Mouse (Mus musculus) embryonic facial prominence, embryonic 11.5 days (tissue): Measurements from ENCODE around the gene Lkaaear1. TPM values are rescaled to one million over a fixed set of nuclear protein-coding genes. Genes with fewer than 3 reads are reported as not detected.

ENCODE experiments used
- ATAC-seq: fragments of 200-750 bp; cut with Nextera tagmentation; replicated peaks from 2 replicates; pipeline ENCODE4 v1.8.0; 2017; ENCODE audit warnings: low read depth; ENCODE audit not compliant: insufficient number of reproducible peaks, low FRiP score, low TSS enrichment
- DNase-seq: peaks from one replicate; pipeline ENCODE4 v3.0.0-alpha.2; 2015; ENCODE audit warnings: low spot score
- H3K27ac ChIP-seq: fragments of 300-500 bp; sonication (generic); replicated peaks from 2 replicates; pipeline ENCODE4 v1.5.1; 2014; ENCODE audit warnings: mild to moderate bottlenecking, low read depth, low read length, control low read depth
- H3K27me3 ChIP-seq: fragments of 300-500 bp; sonication (generic); 2 replicates; pipeline ENCODE4 v1.6.1; 2014; ENCODE audit warnings: mild to moderate bottlenecking, low read length, moderate library complexity, mixed read lengths; ENCODE audit not compliant: control insufficient read depth, insufficient read depth
- H3K36me3 ChIP-seq: fragments of 300-500 bp; sonication (generic); replicated peaks from 2 replicates; pipeline ENCODE4 v1.6.1; 2014; ENCODE audit warnings: low read depth, mild to moderate bottlenecking, low read length, moderate library complexity, mixed read lengths; ENCODE audit not compliant: control insufficient read depth, insufficient read depth
- H3K4me1 ChIP-seq: fragments of 300-500 bp; sonication (generic); 2 replicates; pipeline ENCODE4 v1.6.1; 2014; ENCODE audit warnings: low read length, mixed read lengths; ENCODE audit not compliant: control insufficient read depth, insufficient read depth
- H3K4me2 ChIP-seq: fragments of 300-500 bp; sonication (generic); 2 replicates; pipeline ENCODE4 v1.6.1; 2014; ENCODE audit warnings: low read depth, mild to moderate bottlenecking, control low read depth, low read length, moderate library complexity
- H3K4me3 ChIP-seq: fragments of 300-500 bp; sonication (generic); 2 replicates; pipeline ENCODE4 v1.5.1; 2014; ENCODE audit warnings: low read depth, low read length, control low read depth
- H3K9ac ChIP-seq: fragments of 300-500 bp; sonication (generic); replicated peaks from 2 replicates; pipeline ENCODE4 v1.6.1; 2014; ENCODE audit warnings: mild to moderate bottlenecking, control low read depth, low read length
- H3K9me3 ChIP-seq: fragments of 300-500 bp; sonication (generic); replicated peaks from 2 replicates; pipeline ENCODE4 v1.6.1; 2016; ENCODE audit warnings: mild to moderate bottlenecking, low read length, inconsistent platforms, mixed read lengths; ENCODE audit not compliant: control insufficient read depth
- WGBS: fragments of 180-500 bp; shearing (Covaris S2); extraction: QIAGEN DNeasy Blood & Tissue Kit; methylation state at CpG from one replicate; pipeline ENCODE4 v1.1.7; 2014; 5-methylcytosine and 5-hydroxymethylcytosine counted together
- polyA plus RNA-seq: library from polyadenylated mRNA; unstranded; fragments of >200 nt; fragmentation: Nextera tagmentation; extraction: Ambion mirVana; gene quantifications from 2 replicates; pipeline ENCODE4 v1.2.1, GENCODE M21; 2014

Gene Lkaaear1
- polyA plus RNA-seq, 1 experiment from 2014 or later = not detected

DNA sequence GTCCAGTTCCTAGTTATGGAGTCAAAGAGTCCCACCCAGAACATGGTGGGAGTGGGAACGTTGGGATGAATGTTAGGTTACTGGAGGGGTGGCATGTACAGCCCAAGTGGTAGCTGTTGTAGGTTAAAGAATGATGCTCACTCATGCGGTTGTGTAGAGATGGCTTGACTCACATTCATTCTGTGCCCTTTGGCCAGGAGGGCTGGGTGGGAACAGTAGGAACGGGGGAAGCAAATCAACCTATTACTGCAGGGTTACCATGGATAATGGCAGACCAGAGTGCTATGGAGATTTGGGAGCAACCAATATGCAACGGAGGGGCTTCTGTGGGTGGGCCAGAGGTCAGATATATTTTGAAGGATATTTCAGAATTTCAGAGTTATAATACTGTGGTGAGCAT lies 23.3 kb downstream of the Lkaaear1 start:
- Histone ChIP-seq H3K27me3 (peaks cover 28% of the 10 kb centered on the region), H3K4me2 (no peak overlapping the region), H3K4me1 (peaks cover 2% of the 10 kb centered on the region; the same call in 1 of the 2 replicates), H3K36me3 (no peaks in the 10 kb centered on the region), H3K9ac (no peak overlapping the region), H3K4me3 (no peak overlapping the region), H3K27ac (no peak overlapping the region), H3K9me3 (no peaks in the 10 kb centered on the region)
- no peak for DNase-seq
- no peak for ATAC-seq
- WGBS = 83% methylated on average over 4 of the region's 4 CpGs

DNA sequence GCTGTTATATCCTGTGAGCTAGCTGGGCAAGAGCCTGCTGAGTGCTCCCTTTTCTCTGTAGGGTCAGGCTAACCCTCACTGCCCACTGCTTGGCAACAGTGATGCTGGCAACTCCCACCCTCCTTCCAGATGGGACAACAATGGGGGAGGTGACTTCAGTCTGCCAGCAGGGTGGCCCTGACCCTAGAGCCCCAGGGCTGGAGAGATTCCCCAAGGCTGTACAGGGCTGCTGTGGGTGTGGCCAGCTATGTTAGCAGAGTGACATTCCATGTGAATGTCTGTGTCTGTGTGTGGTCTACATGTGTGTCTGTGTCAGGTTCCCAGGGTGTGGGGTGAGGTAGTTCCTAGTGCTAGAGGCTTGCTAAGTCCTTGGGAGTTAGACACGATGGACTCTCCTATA lies 24.7 kb downstream of the Lkaaear1 start:
- Histone ChIP-seq H3K9ac (no peak overlapping the region), H3K4me2 (no peak overlapping the region), H3K4me3 (no peak overlapping the region), H3K36me3 (no peaks in the 10 kb centered on the region), H3K9me3 (no peaks in the 10 kb centered on the region), H3K27me3 (peaks cover 38% of the 10 kb centered on the region), H3K27ac (no peak overlapping the region), H3K4me1 (peaks cover 2% of the 10 kb centered on the region; the same call in 1 of the 2 replicates)
- DNase-seq = no peak
- 56% methylated on average over 1 of the region's 1 CpGs for WGBS
- ATAC-seq = no peak

DNA sequence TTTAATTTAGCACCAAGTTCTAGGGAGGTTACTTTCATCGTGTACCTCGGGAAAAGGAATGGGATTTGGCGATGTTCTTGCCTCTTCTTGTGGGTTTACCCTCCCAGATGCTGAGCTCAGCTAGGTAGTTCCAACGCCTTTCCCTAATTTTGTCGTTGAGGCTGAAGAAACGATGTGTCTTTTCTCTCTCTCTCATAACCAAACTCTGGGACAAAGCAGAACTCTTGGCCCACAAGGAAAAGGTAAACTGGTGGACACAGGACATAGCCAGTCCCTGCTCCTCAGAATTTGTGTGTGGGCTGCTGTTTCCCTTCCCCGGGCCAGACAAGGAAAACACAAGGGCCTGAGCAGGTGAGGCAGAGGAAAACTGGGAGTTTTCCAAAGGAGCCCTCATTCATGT lies 26.3 kb downstream of the Lkaaear1 start:
- Histone ChIP-seq H3K27ac (no peak overlapping the region), H3K4me1 (peaks cover 2% of the 10 kb centered on the region; the same call in 1 of the 2 replicates), H3K4me3 (no peak overlapping the region), H3K27me3 (peaks cover 42% of the 10 kb centered on the region), H3K4me2 (peak overlapping the region; percentile 81; the same call in 1 of the 2 replicates), H3K36me3 (no peaks in the 10 kb centered on the region), H3K9me3 (no peaks in the 10 kb centered on the region), H3K9ac (no peak overlapping the region; the same call in 1 of the 2 replicates)
- 22% methylated on average over 7 of the region's 7 CpGs for WGBS
- ATAC-seq (no peak), DNase-seq (no peak)

DNA sequence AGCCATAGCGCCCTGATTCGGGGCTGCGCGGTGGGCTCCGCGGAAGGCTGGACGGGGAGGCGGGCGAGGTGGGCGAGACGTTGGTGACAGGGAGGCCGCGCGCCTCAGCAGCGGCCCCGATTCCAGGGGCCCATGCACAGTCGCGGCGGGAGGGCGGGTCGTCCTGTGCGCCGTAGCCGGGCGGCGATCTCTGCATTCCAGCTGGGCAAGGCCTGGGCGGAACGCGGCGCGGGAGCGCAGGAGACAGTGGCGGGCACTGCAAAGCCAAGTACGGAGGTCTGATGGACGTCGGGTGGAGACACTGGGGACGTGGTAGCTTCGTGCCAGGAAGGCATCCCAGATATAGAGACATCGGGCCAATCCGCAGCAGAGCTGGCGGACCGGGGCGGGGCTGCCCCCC lies 26.9 kb downstream of the Lkaaear1 start, which contains the start of gene Sox18:
Gene Sox18 (minus strand): TSS at position 315 of the 400 bp plus-strand sequence.
- no peaks in the 10 kb centered on the region for H3K36me3 ChIP-seq
- WGBS = 1% methylated on average over 37 of the region's 43 CpGs
- DNase-seq (peak; percentile 45), ATAC-seq (no peak)
- H3K4me3 ChIP-seq = peak within 1 kb of the TSS; percentile 41
- no peaks in the 10 kb centered on the region for H3K9me3 ChIP-seq
- H3K27ac ChIP-seq = no peak within 1 kb of the TSS; the same call in 1 of the 2 replicates
- peaks cover 42% of the 10 kb centered on the region for H3K27me3 ChIP-seq
- peak within 1 kb of the TSS; percentile 81 for H3K4me2 ChIP-seq
- peaks cover 2% of the 10 kb centered on the region; the same call in 1 of the 2 replicates for H3K4me1 ChIP-seq
- peak within 1 kb of the TSS; percentile 37 for H3K9ac ChIP-seq

DNA sequence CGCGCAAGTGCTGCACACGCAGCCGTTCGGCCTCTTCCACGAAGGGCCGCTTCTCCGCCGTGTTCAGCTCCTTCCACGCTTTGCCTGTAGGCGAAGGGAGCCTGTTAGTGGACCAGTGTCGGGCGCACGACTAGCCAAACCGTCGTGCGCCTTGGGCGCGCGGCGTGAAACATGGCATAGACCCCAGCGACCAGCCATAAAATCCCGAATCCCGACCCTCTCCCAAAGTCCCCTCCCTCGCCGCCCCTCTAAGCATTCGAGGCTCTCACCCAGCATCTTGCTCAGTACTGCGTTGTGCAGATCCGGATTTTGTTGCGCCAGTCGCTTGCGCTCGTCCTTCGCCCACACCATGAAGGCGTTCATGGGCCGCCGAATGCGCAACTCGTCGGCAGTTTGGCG lies 27.3 kb downstream of the Lkaaear1 start:
- Histone ChIP-seq H3K27ac (no peak overlapping the region), H3K9ac (peak overlapping the region; percentile 37), H3K4me1 (peaks cover 2% of the 10 kb centered on the region; the same call in 1 of the 2 replicates), H3K27me3 (peaks cover 42% of the 10 kb centered on the region), H3K36me3 (no peaks in the 10 kb centered on the region), H3K4me3 (peak overlapping the region; percentile 41), H3K4me2 (peak overlapping the region; percentile 81), H3K9me3 (no peaks in the 10 kb centered on the region)
- 1% methylated on average over 41 of the region's 41 CpGs for WGBS
- ATAC-seq (no peak), DNase-seq (no peak)

DNA sequence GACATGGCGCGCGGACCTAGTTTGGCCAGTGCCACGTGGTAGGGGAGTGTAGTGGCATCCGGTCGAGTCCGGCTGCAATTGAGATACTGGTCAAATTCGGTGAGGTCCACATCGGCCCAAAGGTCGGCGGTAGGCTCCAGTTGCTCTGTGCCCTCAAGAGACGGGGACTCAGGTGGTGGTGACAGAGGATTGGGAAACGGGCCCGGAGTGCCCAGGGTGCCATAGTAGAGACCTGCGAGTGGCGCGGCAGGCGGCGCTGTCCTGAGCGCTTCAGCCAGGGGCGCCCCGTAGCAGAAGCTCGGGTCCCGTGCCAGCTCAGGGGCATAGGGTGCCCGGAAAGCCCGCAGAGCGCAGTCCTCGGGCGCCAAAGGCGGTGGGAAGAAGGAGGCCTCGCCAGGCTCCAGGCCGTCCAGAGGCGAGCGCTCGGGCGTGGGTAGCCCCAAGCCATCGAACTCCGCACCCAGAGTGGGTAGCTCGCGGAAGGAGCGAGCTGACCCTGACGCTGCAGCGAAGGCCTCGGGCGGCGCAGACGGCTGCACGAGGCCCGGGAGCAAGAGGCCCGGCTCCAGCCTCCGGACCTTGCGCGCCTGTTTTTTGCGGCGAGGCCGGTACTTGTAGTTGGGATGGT lies 27.8 kb downstream of the Lkaaear1 start:
- whole genome bisulfite sequencing = 3% methylated on average over 55 of the region's 56 CpGs

DNA sequence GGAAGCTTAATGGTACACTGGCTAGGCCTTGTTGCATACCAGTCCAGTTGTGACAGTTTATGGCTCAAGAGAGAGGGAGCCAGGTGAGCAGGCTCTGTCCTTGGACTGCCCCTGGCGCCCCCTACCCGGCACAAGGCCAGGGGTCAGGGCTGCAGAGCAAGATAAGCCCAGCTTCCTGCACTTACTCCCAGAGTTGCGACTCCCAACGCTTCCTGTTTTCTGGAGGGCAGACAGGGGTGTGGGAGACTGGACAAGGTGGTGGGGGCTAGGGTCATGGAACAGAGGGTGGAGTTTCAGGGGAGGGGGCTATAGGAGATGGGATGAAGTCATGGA lies 35.0 kb downstream of the Lkaaear1 start:
- no peak overlapping the region for H3K4me3 ChIP-seq
- no peak for ATAC-seq
- H3K27me3 ChIP-seq = peaks cover under 1% of the 10 kb centered on the region; the same call in 1 of the 2 replicates
- no peaks in the 10 kb centered on the region for H3K4me1 ChIP-seq
- no peak overlapping the region for H3K4me2 ChIP-seq
- no peaks in the 10 kb centered on the region for H3K36me3 ChIP-seq
- H3K27ac ChIP-seq = no peak overlapping the region
- no peak for DNase-seq
- H3K9ac ChIP-seq = no peak overlapping the region
- no peaks in the 10 kb centered on the region for H3K9me3 ChIP-seq
- WGBS = 20% methylated on average over 4 of the region's 4 CpGs

More for the DNA sequence above, 27.8 kb downstream of the Lkaaear1 start:
- Histone ChIP-seq H3K9me3 (no peaks in the 10 kb centered on the region), H3K27me3 (peaks cover 42% of the 10 kb centered on the region), H3K4me2 (peak overlapping the region; percentile 81), H3K4me3 (peak overlapping the region; percentile 41), H3K9ac (peak overlapping the region; percentile 37), H3K27ac (no peak overlapping the region), H3K4me1 (peaks cover 2% of the 10 kb centered on the region; the same call in 1 of the 2 replicates), H3K36me3 (no peaks in the 10 kb centered on the region)
- no peak for ATAC-seq
- no peak for DNase-seq

DNA sequence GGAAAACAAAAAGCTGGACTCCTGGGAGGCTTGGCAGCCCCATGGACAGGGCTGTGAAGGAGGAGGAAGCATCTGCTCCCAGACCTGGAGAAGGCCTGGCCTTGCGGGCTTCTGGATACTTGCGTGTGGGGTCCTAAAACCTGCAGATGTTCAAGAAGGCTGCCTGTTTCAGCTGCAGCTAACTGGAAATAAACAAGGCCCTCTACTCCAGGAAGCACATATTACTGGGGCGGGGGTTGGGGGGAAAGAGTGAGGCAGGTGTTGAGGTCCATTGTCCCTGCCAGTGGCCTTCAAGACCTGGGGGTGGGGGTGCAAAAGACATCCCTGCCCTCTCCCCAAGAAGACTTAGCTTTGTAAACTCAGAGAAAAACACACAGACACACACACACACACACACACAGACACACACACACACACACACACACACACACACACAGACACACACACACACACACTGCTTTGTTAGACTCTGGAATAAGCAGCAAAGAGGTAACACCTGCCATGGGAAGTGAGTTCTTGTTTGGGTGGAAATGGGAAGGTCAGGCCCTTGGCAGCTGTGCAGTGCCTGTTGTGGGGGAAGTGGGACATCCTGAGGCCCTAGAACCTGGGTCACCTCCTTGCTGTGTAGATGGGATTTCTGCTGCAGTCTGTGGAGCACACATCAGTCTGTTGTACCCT lies 35.5 kb downstream of the Lkaaear1 start:
- ATAC-seq = no peak
- Histone ChIP-seq H3K4me2 (no peak overlapping the region), H3K9me3 (no peaks in the 10 kb centered on the region), H3K36me3 (no peaks in the 10 kb centered on the region), H3K4me3 (no peak overlapping the region), H3K9ac (no peak overlapping the region), H3K27me3 (no peaks in the 10 kb centered on the region), H3K27ac (no peak overlapping the region), H3K4me1 (no peaks in the 10 kb centered on the region)
- WGBS = 73% methylated on average over 3 of the region's 3 CpGs
- no peak for DNase-seq
